15 mouse cellular contexts compared by ENCODE assay signal in genomic region chr13:52562166-52562571, GRCm38 (mm10). TPM values are rescaled to one million over a fixed set of nuclear protein-coding genes. Genes with fewer than 3 reads are reported as not detected.
DNase-seq lines count a peak whose midpoint lies in the region; ATAC-seq and TF ChIP-seq lines count a peak whose summit lies in the region.
"Had no signal": no experiment of that assay in that cellular context is flagged by ENCODE, and none has a peak within 500 bp of the region (broad histone marks: within the 10 kb centered on the region; RNA-seq: fewer than 3 reads in every experiment).

No protein-coding gene starts in this region.

- H3K9ac ChIP-seq in embryonic facial prominence, embryonic 11.5 days (replicated peaks; ENCODE audit: low read length) = no peak overlapping the region
- no peak overlapping the region for H3K9ac ChIP-seq in hindbrain, postnatal 0 days (replicated peaks; ENCODE audit: low read length)
- H3K9ac ChIP-seq: liver, embryonic 15.5 days had no signal

- H3K4me1 ChIP-seq in embryonic facial prominence, embryonic 11.5 days (ENCODE audit: control insufficient read depth, insufficient read depth, low read length) = no peaks in the 10 kb centered on the region
- H3K4me1 ChIP-seq in embryonic facial prominence, embryonic 10.5 days = peaks cover 12% of the 10 kb centered on the region
- H3K4me1 ChIP-seq in E14TG2a.4 (replicated peaks; ENCODE audit: low read depth, low read length) = peaks cover 70% of the 10 kb centered on the region
- H3K4me1 ChIP-seq in hindbrain, postnatal 0 days (ENCODE audit: insufficient read depth, low read length) = 0 out of 2 replicates have a peak, but pooled peaks cover 6% of the 10 kb centered on the region
- H3K4me1 ChIP-seq: liver, embryonic 15.5 days had no signal

- no peak overlapping the region for H3K27ac ChIP-seq in embryonic facial prominence, embryonic 11.5 days (replicated peaks; ENCODE audit: low read depth, low read length)
- H3K27ac ChIP-seq in embryonic facial prominence, embryonic 10.5 days (replicated peaks) = no peak overlapping the region
- H3K27ac ChIP-seq in hindbrain, postnatal 0 days = no peak overlapping the region
- H3K27ac ChIP-seq: heart, adult 2 months; liver, embryonic 15.5 days had no signal

- H3K9me3 ChIP-seq in embryonic facial prominence, embryonic 11.5 days (replicated peaks; ENCODE audit: control insufficient read depth, low read length) = no peaks in the 10 kb centered on the region
- no peaks in the 10 kb centered on the region for H3K9me3 ChIP-seq in embryonic facial prominence, embryonic 10.5 days
- peaks cover 7% of the 10 kb centered on the region for H3K9me3 ChIP-seq in E14TG2a.4 (ENCODE audit: low read length)
- no peaks in the 10 kb centered on the region for H3K9me3 ChIP-seq in hindbrain, postnatal 0 days (ENCODE audit: low read length)
- H3K9me3 ChIP-seq: liver, embryonic 15.5 days had no signal

- no peaks in the 10 kb centered on the region for H3K27me3 ChIP-seq in embryonic facial prominence, embryonic 11.5 days (ENCODE audit: control insufficient read depth, insufficient read depth, low read length)
- no peaks in the 10 kb centered on the region for H3K27me3 ChIP-seq in embryonic facial prominence, embryonic 10.5 days (replicated peaks; ENCODE audit: low read depth, poor library complexity, severe bottlenecking)
- no peaks in the 10 kb centered on the region for H3K27me3 ChIP-seq in E14TG2a.4 (ENCODE audit: insufficient read depth, low read length)
- H3K27me3 ChIP-seq in hindbrain, postnatal 0 days (ENCODE audit: insufficient read depth, low read length) = no peaks in the 10 kb centered on the region
- H3K27me3 ChIP-seq: liver, embryonic 15.5 days had no signal

- DNase-seq in embryonic facial prominence, embryonic 11.5 days (ENCODE audit: low spot score) = peak; percentile 9
- no peak for DNase-seq in embryonic facial prominence, embryonic 10.5 days (ENCODE audit: low spot score)
- peak; percentile 13 for DNase-seq in fibroblast of lung, adult 2 months (ENCODE audit: low read depth)
- peak; percentile 61 for DNase-seq in hindbrain, postnatal 0 days (ENCODE audit: low spot score)
- no peak for DNase-seq in layer of hippocampus, adult 11-12 months (ENCODE audit: low spot score)
- DNase-seq in adrenal gland, adult 8-10 months = no peak
- DNase-seq: cerebellum, adult 2 months; heart, adult 2 months; heart, postnatal 36 days; kidney, adult 2 months; layer of hippocampus, adult 9-11 months; left cerebral cortex, postnatal 4 days had no signal

- 38% methylated on average over 4 of the region's 4 CpGs for WGBS in embryonic facial prominence, embryonic 11.5 days
- WGBS in embryonic facial prominence, embryonic 10.5 days = 47% methylated on average over 4 of the region's 4 CpGs
- WGBS in hindbrain, postnatal 0 days = 16% methylated on average over 4 of the region's 4 CpGs

- H3K36me3 ChIP-seq in embryonic facial prominence, embryonic 11.5 days (replicated peaks; ENCODE audit: control insufficient read depth, insufficient read depth, low read depth, low read length) = no peaks in the 10 kb centered on the region
- H3K36me3 ChIP-seq in embryonic facial prominence, embryonic 10.5 days (replicated peaks) = no peaks in the 10 kb centered on the region
- H3K36me3 ChIP-seq in E14TG2a.4 (ENCODE audit: insufficient read depth, low read length) = no peaks in the 10 kb centered on the region
- H3K36me3 ChIP-seq in hindbrain, postnatal 0 days (ENCODE audit: insufficient read depth, low read length) = no peaks in the 10 kb centered on the region
- H3K36me3 ChIP-seq: liver, embryonic 15.5 days had no signal

- ATAC-seq in embryonic facial prominence, embryonic 11.5 days (replicated peaks; ENCODE audit: insufficient number of reproducible peaks, low FRiP score, low TSS enrichment, low read depth) = no peak
- peak; percentile 60; the same call in 1 of the 2 replicates for ATAC-seq in hindbrain, postnatal 0 days
- no peak for ATAC-seq in monocyte, adult 5-6 weeks (replicated peaks; ENCODE audit: insufficient number of reproducible peaks, low FRiP score, low TSS enrichment, poor library complexity, severe bottlenecking)

- no peak overlapping the region for H3K4me3 ChIP-seq in embryonic facial prominence, embryonic 11.5 days (ENCODE audit: low read depth, low read length)
- no peak overlapping the region for H3K4me3 ChIP-seq in embryonic facial prominence, embryonic 10.5 days
- H3K4me3 ChIP-seq in E14TG2a.4 (replicated peaks; ENCODE audit: low read length) = peak overlapping the region; percentile 17; the same call in 1 of the 2 replicates
- no peak overlapping the region for H3K4me3 ChIP-seq in hindbrain, postnatal 0 days (ENCODE audit: low read length)
- H3K4me3 ChIP-seq: heart, adult 2 months; liver, embryonic 15.5 days had no signal

- no peak for TF ChIP-seq CTCF in E14TG2a.4 (conservative IDR thresholded peaks at IDR 0.05; ENCODE audit: low read length)
- no peak for TF ChIP-seq CTCF in hindbrain, postnatal 0 days (IDR thresholded peaks at IDR 0.05; ENCODE audit: low read depth)

- no peak overlapping the region for H3K4me2 ChIP-seq in embryonic facial prominence, embryonic 11.5 days (ENCODE audit: low read depth, low read length)
- H3K4me2 ChIP-seq in hindbrain, postnatal 0 days (ENCODE audit: low read depth, low read length) = no peak overlapping the region
- H3K4me2 ChIP-seq: liver, embryonic 15.5 days had no signal

RNA-seq across cellular contexts. Expression of gene Syk, which starts 20.8 kb away (rescaled TPM):
- polyA plus RNA-seq in embryonic facial prominence, embryonic 11.5 days (2014; fragmentation: Nextera tagmentation; extraction: Ambion mirVana) = 2.6 and 2.9 TPM in 2 replicates
- 2.2 and 2.8 TPM in 2 replicates for polyA plus RNA-seq in embryonic facial prominence, embryonic 10.5 days (2016; fragmentation: Nextera tagmentation; extraction: Ambion mirVana)
- total RNA-seq in hindbrain, postnatal 0 days (2014; rRNA removed) = 1.8 and 2.7 TPM in 2 replicates
- polyA plus RNA-seq in hindbrain, postnatal 0 days (2015; fragmentation: Nextera tagmentation; extraction: Ambion mirVana) = 1.1 and 1.2 TPM in 2 replicates
- total RNA-seq in monocyte, adult 5-6 weeks (2017) = 284 to 318 TPM (median 288 TPM) in 3 replicates
- 1 to 10 TPM; 3.4 to 9.2 (median 7.4) TPM for total RNA-seq in adrenal gland, adult 8-10 months (2022)

RNA-seq across cellular contexts. Expression of gene Diras2, which starts 31.1 kb away (rescaled TPM):
- polyA plus RNA-seq in embryonic facial prominence, embryonic 11.5 days (2014; fragmentation: Nextera tagmentation; extraction: Ambion mirVana) = 0.14 and 0.22 TPM in 2 replicates
- 0.15 and 0.19 TPM in 2 replicates for polyA plus RNA-seq in embryonic facial prominence, embryonic 10.5 days (2016; fragmentation: Nextera tagmentation; extraction: Ambion mirVana)
- total RNA-seq in hindbrain, postnatal 0 days (2014; rRNA removed) = 64.4 and 64.5 TPM in 2 replicates
- 7.3 and 7.9 TPM in 2 replicates for polyA plus RNA-seq in hindbrain, postnatal 0 days (2015; fragmentation: Nextera tagmentation; extraction: Ambion mirVana)
- 0.19 to 1.4 TPM (median 1.4 TPM) in 3 replicates for total RNA-seq in monocyte, adult 5-6 weeks (2017)
- 1 to 10 TPM; 4.0 to 5.9 (median 4.8) TPM for total RNA-seq in adrenal gland, adult 8-10 months (2022)

Comparison
In these comparisons a context has a peak if more than half of its experiments do, and no peak if none do; other contexts are left out.
1. DNase-seq: peak in embryonic facial prominence, embryonic 11.5 days (single experiment), fibroblast of lung, adult 2 months (single experiment) and hindbrain, postnatal 0 days (single experiment); none in embryonic facial prominence, embryonic 10.5 days (single experiment), layer of hippocampus, adult 11-12 months (single experiment) and adrenal gland, adult 8-10 months (single experiment).
2. RNA of gene Syk, which starts 20.8 kb away (total RNA-seq): 284 to 318 TPM in monocyte, adult 5-6 weeks; 3.4 to 9.2 TPM in adrenal gland, adult 8-10 months and 1.8 to 2.7 TPM in hindbrain, postnatal 0 days; every median in the first group is over 10 times any median in the second.